Mouse (Mus musculus) olfactory bulb, adult 2 months (tissue): ENCODE data around the gene Itga6.

Experiments
- CTCF ChIP-seq: fragments of 200-500 bp; IDR thresholded peaks from 2 replicates; pipeline ENCODE4 v1.5.1; 2012; ENCODE audit warnings: low read depth, mild to moderate bottlenecking, low read length, moderate library complexity; ENCODE audit not compliant: insufficient read depth
- POLR2A ChIP-seq: fragments of 200-500 bp; IDR thresholded peaks from 2 replicates; pipeline ENCODE4 v1.6.1; 2012; ENCODE audit warnings: mild to moderate bottlenecking, low read depth, low read length, moderate library complexity; ENCODE audit not compliant: insufficient read depth

- TF ChIP-seq CTCF (no peak), POLR2A (no peak)
These were observed 432 bp upstream of the Itga6 start for GRCm38 (mm10) chr2:71744861-71745507.
